Mouse (Mus musculus): Measurements from ENCODE around the gene Gm156.
"Not testable (repeated sequence)": the region's sequence is repeated elsewhere in the genome, so short reads cannot be mapped to it uniquely, and the experiment has no call there.

Gene Gm156

DNA sequence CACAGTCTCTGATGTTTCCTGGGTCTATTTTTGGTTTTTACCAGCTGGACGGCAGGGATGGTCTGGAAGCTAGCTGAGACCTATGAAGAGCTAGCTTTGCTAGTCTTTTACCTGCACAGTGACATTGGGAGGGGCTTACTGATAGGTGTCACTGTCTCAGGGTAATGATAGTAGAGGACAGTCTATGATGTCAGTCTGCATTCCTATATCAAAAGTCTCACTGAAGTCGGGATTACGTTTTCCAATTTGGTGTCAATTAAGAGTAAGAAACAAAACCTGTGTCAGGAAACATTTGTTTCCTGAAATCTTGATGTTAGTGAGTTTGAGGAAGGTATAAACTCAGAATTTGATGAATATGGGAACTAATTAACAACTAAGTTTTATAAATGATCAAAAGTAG, at the start of gene Gm156:
TSS of gene Gm156 (minus strand) at position 101 of the 400 bp plus-strand sequence.
- DNase-seq: not testable (repeated sequence)

DNA sequence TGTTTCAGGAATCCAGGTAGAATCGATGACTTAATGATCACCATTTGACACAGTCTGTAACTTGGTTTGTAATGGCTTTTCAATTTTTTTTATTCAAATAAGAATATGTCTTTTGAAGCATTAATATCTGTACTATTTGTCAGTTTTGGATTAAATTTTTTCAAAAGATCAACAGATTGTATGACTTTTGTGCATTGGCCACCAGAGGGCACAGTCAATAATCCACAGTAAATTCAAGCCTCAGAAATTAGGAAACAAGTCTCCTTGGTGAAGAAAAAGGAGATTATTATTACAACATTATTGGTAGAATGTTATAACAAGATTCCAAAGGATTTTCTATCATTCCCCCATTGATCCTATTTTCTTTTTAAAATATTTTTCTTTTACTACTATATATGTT, 41.5 kb upstream of the Gm156 start:
- DNase-seq: no peak

DNA sequence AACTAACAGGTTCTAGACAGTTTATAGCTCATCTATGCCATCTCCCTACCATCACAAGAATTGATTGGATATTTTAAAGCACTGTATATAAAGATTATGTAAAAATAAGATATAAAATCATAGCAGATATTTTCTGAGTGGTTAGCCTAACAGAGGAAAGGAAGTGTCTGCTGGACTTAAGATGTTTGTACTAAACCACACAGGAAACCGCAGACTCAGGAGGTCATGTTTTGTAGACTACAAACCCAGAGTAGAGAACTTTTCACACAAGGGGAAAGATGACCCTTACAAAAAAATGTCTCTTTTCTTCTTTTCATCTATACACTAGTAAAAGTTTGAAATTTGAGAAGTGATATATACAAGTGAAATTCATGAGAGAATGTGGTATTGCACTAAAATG, 39.9 kb upstream of the Gm156 start:
- no peak for DNase-seq

DNA sequence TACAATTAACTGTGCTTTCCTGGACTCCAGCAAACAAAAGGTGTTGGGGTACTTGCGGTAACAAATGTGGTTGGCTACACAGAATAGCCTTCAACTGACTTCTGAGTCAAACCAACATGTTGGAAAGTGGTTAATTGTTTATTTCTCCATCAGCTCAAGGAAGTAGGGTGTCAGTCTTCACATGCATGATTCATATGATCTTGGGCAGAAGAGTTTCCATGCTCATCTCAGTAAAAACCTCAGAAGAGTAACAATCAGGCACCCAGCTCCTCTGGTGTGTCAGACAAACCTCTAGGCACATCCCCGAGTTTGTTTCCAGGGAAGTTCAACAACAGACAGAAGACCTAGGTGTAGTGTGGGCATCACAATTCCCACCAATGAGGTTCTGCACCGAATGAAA, 33.7 kb upstream of the Gm156 start:
- no peak for DNase-seq

DNA sequence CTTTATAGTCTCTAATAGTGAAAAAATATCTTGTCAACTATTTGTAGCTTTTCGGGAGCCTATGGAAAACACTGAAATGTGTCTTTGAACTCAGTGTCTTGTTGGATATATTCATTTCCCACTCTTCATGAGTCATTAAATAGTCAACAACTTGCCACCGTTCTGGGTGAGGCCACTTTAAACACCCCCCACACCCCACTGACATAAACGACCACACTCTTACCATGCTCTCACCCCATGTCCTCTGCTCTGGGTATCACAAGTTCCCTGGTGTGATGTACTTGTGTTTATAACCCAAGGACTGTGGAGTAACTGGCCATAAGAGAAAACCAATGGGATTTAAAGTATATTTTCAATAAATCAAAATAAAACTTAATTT, 36.4 kb downstream of the Gm156 start:
- DNase-seq: no peak

DNA sequence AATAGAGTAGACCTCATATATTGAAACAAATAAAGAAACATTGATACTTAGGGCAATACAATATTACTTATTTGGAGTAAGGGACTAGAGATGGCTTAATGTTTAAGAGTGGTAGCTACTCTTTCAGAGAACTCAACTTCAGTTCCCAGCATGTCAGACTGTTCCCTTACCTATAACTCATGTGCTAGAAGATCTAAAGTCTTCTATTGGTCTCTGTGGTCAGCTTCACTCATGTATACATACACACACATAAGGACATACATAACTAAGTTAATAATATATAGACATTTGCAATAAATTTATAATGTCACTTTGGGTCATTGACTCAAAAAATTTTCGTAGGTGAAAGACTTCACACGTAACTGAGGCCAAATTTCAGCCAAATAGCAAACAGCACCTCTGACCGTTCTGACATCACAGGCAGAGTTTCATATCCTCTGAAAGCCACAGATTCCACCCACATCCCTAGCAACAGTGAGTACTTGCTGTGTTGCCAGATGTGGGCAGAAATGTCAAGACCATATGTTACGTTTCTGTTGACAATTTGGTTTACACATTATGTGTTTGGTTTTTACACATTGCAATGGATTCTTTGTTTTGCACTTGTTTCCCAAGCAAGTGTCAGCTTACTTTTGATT, 36.9 kb downstream of the Gm156 start:
- peak; percentile 83 for DNase-seq

DNA sequence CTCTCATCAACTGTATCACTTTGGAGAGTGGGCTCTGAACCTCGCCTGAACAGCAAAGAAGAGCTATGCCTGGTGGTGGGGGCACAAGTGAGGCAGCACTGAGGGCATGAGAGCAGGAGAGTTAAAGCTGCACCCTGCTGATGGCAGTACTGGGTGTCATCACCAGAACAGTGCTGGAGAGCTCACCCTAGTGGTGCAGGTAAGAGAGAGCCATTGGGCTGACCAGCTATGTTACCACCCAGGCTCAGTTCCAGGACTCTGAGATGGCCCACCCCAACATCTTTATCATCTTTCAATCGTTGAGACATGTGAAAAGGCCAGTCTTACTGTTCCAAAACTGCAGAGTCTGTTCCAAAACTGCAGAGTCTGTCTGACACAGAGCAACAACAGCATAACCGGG, 37.9 kb downstream of the Gm156 start:
- DNase-seq: no peak

DNA sequence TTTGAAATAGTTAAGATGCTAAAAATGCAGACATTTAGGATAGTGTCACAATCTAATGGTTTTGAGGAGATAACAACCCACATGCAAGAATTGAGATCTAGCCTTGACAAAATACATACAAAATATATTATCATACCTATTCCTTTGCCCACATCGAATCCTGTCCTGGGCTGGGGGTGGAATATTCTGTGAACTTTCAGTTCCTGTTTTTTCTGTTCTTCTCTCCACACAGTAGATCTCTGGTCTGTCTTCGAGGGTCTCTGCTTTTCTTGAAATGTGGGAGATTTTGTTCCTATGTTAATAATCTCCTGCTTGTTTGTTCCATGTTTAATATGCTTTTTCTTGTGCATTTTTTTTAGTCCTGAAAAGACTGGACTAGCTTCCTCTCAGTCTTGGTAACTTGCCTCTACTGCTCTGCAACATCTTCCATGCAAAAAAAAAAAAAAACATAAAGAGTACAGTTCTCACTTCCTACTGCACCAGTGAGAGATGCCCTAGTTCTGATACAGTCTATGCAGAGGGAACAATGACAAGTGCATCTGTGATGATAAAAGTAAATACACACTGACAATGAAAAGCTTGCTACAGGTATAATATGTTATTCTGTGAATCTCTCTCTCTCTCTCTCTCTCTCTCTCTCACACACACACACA, 43.9 kb downstream of the Gm156 start, which contains the start of gene Klri2:
TSS of gene Klri2 (minus strand) at position 416 of the 653 bp plus-strand sequence.
- no peak for DNase-seq

DNA sequence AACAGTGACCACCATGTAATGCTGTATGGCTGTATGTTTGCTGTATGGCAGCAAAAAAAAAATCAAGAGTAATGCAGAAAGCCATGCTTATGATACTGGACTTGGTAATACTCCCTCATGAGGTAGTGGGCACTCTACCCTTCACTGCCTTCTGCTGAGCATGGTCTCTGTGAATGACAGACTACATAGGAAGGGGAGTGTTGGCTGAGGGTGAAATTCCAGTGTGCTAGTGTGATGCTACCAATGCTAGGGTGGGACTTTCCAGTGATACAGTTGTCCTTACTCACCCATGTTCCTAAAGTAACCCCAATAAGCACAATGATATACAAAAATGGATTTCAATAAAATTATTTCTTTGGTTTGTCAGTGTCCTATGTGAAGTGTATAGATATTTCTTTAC, 47.7 kb downstream of the Gm156 start:
- DNase-seq: no peak

DNA sequence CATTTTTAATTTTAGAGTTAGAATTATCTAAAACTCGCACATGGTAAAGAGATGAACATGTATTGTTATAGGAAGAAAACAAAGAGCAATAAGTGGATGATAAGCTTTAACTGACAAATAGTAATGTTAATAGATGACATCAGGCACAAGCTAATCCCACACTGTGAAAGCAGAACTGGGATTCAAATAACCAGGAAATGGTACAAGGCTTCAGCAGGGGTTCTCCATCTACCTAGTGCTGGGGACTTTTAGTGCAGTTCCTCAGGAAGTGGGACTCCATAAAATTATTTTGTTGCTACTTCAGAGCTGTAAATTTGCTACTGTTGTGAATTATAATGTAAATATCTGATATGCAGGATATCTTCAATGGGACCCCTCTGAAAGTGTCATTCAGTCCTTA, 56.8 kb downstream of the Gm156 start:
- DNase-seq: no peak

DNA sequence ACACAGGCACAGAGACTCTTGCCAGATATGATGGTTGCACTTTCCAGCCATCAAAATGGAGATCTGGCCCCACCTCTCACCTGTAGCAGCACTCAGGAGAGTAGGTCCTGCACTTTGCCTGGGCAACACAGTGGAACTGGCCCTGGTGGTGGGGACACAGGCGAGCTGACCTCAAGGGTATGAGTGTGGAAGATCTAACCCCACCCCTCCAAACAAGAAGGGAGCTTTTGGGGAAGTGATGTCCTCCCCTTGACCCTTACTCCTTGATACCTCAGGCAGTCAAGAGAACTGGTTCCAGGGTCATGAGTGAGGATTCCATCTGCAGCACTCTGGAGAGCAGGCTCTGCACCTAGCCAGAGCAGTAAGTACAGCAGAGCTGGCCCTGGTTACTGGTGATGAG, 62.7 kb downstream of the Gm156 start:
- no peak for DNase-seq

DNA sequence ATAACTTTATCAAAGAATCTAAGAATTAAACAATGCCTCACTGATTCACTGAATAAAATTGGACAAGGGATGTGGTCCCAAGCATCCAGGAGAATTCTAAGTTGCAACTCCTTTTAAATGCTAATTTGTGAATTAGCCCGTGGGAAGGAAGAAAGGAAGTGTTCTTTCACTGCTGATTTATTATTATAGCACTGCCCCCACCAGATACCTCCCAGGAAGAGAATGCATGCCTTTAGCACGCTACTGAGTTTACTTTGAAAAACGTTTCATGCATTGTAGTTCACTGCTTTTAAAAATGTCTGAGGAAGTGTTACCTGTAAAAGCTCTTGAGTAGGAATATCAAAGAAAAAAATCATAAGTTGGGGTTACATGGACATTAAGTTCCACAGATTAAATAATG, 63.6 kb downstream of the Gm156 start:
- DNase-seq: no peak

DNA sequence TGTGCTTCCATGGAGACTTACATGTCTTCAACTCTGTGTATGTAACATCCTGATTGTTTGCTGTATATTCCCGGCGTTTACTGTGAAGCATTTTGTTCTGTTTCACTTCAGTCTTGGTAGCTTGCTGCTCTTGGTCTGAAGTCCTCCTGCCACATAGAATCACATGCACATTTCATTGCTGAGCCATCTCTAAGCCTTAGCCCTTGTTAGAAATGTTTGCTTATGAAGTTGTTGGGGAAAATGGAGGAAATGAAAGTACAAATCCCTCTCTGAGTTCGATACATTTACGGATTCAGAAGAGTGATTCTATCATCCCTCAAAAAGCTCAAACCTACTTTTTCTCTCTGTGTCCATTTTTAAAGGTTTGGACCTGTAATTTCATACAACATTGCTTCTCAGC, 67.0 kb downstream of the Gm156 start, which contains the start of gene Klri1:
TSS of gene Klri1 (minus strand) at position 101 of the 400 bp plus-strand sequence.
- no peak for DNase-seq

All from heart, adult 11 months (tissue).